Mouse (Mus musculus) olfactory bulb, adult 2 months (tissue): ENCODE data around the gene Nelfe. TPM values are rescaled to one million over a fixed set of nuclear protein-coding genes. Genes with fewer than 3 reads are reported as not detected.

Experiments used
- H3K27ac ChIP-seq: fragments of 200-500 bp; 2 replicates; pipeline ENCODE4 v1.5.1; 2012; ENCODE audit warnings: low read depth, low read length; ENCODE audit not compliant: insufficient read depth
- H3K4me1 ChIP-seq: fragments of 200-500 bp; 2 replicates; pipeline ENCODE4 v1.6.1; 2012; ENCODE audit warnings: low read length; ENCODE audit not compliant: control insufficient read depth, insufficient read depth
- H3K4me3 ChIP-seq: fragments of 200-500 bp; 2 replicates; pipeline ENCODE4 v1.5.1; 2012; ENCODE audit warnings: mild to moderate bottlenecking, low read depth, low read length, moderate library complexity; ENCODE audit not compliant: insufficient read depth
- CTCF ChIP-seq: fragments of 200-500 bp; IDR thresholded peaks from 2 replicates; pipeline ENCODE4 v1.5.1; 2012; ENCODE audit warnings: low read depth, mild to moderate bottlenecking, low read length, moderate library complexity; ENCODE audit not compliant: insufficient read depth
- POLR2A ChIP-seq: fragments of 200-500 bp; IDR thresholded peaks from 2 replicates; pipeline ENCODE4 v1.6.1; 2012; ENCODE audit warnings: mild to moderate bottlenecking, low read depth, low read length, moderate library complexity; ENCODE audit not compliant: insufficient read depth
- WGBS: fragments of 180-500 bp; shearing (Covaris S2); methylation state at CpG from one replicate; pipeline ENCODE4 v1.1.7; 2018; 5-methylcytosine and 5-hydroxymethylcytosine counted together
- polyA plus RNA-seq: library from polyadenylated mRNA; stranded (reverse); fragments of >200 nt; gene quantifications from 2 replicates; pipeline ENCODE4 v1.2.4, GENCODE M21; 2012; ENCODE audit warnings: low replicate concordance; ENCODE audit not compliant: missing spikeins, insufficient read depth, insufficient read length

Gene Nelfe
- polyA plus RNA-seq, 1 experiment = not detected

- TF ChIP-seq CTCF (no peak), POLR2A (no peak)
- 90% methylated on average over 9 of the region's 9 CpGs for WGBS
- Histone ChIP-seq H3K4me3 (no peak overlapping the region), H3K27ac (no peak overlapping the region), H3K4me1 (peaks cover 3% of the 10 kb centered on the region; the same call in 1 of the 2 replicates)
Measured at GRCm38 (mm10) chr17:34902895-34903294, 52.7 kb downstream of the Nelfe start.

Other genes with a start within 250 kb of the Nelfe start
- not detected in 2 replicates for gene Rnf5, start 246.7 kb upstream of the Nelfe start, polyA plus RNA-seq
- gene Agpat1, start 246.1 kb upstream of the Nelfe start, polyA plus RNA-seq = 342 TPM in 1 of 2 replicates, not detected in the other
- not detected in 2 replicates for gene Egfl8, start 234.4 kb upstream of the Nelfe start, polyA plus RNA-seq
- gene Ppt2, start 221.9 kb upstream of the Nelfe start, polyA plus RNA-seq = not detected in 2 replicates
- not detected in 2 replicates for gene Prrt1, start 220.9 kb upstream of the Nelfe start, polyA plus RNA-seq
- gene Fkbpl, start 205.6 kb upstream of the Nelfe start, polyA plus RNA-seq = not detected in 2 replicates
- not detected in 2 replicates for gene Atf6b, start 203.2 kb upstream of the Nelfe start, polyA plus RNA-seq
- gene Tnxb, start 179.9 kb upstream of the Nelfe start, polyA plus RNA-seq = not detected in 2 replicates
- not detected in 2 replicates for gene C4b, start 106.5 kb upstream of the Nelfe start, polyA plus RNA-seq
- not detected in 2 replicates for gene Cyp21a1, start 45.8 kb upstream of the Nelfe start, polyA plus RNA-seq
- gene Stk19, start 13.4 kb upstream of the Nelfe start, polyA plus RNA-seq = not detected in 2 replicates
- not detected in 2 replicates for gene Dxo, start 13.4 kb upstream of the Nelfe start, polyA plus RNA-seq
- not detected in 2 replicates for gene Skiv2l, start 181 bp upstream of the Nelfe start, polyA plus RNA-seq
- not detected in 2 replicates for gene Cfb, start 12.1 kb downstream of the Nelfe start, polyA plus RNA-seq
- not detected in 2 replicates for gene Zbtb12, start 29.1 kb downstream of the Nelfe start, polyA plus RNA-seq
- gene Gm20547, start 31.7 kb downstream of the Nelfe start, polyA plus RNA-seq = not detected in 2 replicates
- not detected in 2 replicates for gene C2, start 47.9 kb downstream of the Nelfe start, polyA plus RNA-seq
- 130 TPM in 1 of 2 replicates, not detected in the other for gene Ehmt2, start 48.1 kb downstream of the Nelfe start, polyA plus RNA-seq
- not detected in 2 replicates for gene Slc44a4, start 64.1 kb downstream of the Nelfe start, polyA plus RNA-seq
- not detected in 2 replicates for gene Neu1, start 80.9 kb downstream of the Nelfe start, polyA plus RNA-seq
- not detected in 2 replicates for gene Hspa1b, start 108.8 kb downstream of the Nelfe start, polyA plus RNA-seq
- not detected in 2 replicates for gene Gm20481, start 119.5 kb downstream of the Nelfe start, polyA plus RNA-seq
- not detected in 2 replicates for gene Hspa1a, start 121.8 kb downstream of the Nelfe start, polyA plus RNA-seq
- gene Hspa1l, start 122.3 kb downstream of the Nelfe start, polyA plus RNA-seq = not detected in 2 replicates
- not detected in 2 replicates for gene Lsm2, start 131.5 kb downstream of the Nelfe start, polyA plus RNA-seq
- not detected in 2 replicates for gene Vars, start 150.6 kb downstream of the Nelfe start, polyA plus RNA-seq
- not detected in 2 replicates for gene Vwa7, start 166.2 kb downstream of the Nelfe start, polyA plus RNA-seq
- gene Sapcd1, start 177.6 kb downstream of the Nelfe start, polyA plus RNA-seq = not detected in 2 replicates
- gene Msh5, start 196.4 kb downstream of the Nelfe start, polyA plus RNA-seq = not detected in 2 replicates
- not detected in 2 replicates for gene Clic1, start 199.6 kb downstream of the Nelfe start, polyA plus RNA-seq
- not detected in 2 replicates for gene Ddah2, start 208.6 kb downstream of the Nelfe start, polyA plus RNA-seq
- not detected in 2 replicates for gene Ly6g6c, start 215.0 kb downstream of the Nelfe start, polyA plus RNA-seq
- not detected in 2 replicates for gene Mpig6b, start 215.8 kb downstream of the Nelfe start, polyA plus RNA-seq
- gene Ly6g6e, start 226.5 kb downstream of the Nelfe start, polyA plus RNA-seq = not detected in 2 replicates
- not detected in 2 replicates for gene Ly6g6d, start 227.7 kb downstream of the Nelfe start, polyA plus RNA-seq
- not detected in 2 replicates for gene Ly6g6f, start 235.2 kb downstream of the Nelfe start, polyA plus RNA-seq
- gene Abhd16a, start 238.9 kb downstream of the Nelfe start, polyA plus RNA-seq = not detected in 2 replicates